Mouse (Mus musculus): Measurements from ENCODE around the gene Khdc3. TPM values are rescaled to one million over a fixed set of nuclear protein-coding genes. Genes with fewer than 3 reads are reported as not detected.

The Khdc3 gene
- total and polyA plus RNA-seq, 3 experiments, result not detected

DNA sequence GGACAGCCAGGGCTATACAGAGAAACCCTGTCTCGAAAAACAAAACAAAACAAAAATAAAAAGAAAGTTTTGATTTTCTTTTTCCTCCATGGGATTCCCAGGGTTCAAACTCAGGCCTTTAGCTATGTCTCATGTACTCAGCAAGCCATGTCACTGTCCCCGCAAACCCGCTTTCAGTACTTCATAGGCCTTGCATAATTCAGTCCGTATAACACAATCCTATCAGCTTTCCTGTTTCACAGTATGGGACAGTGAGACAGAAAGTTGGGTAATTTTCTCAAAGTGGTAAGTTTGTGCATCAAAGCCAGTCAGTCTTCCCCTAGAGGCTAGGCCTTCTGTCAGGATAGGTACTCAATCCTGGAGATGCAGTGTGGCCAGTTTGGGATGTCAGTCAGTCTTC lies 42.4 kb upstream of the Khdc3 start:
- Histone ChIP-seq H3K79me2 (ENCODE audit: control insufficient read depth, insufficient read depth, low read length, poor library complexity) (no peaks in the 10 kb centered on the region; the same call in 1 of the 2 replicates), H3K9ac (ENCODE audit: control insufficient read depth, low read depth, low read length, poor library complexity, severe bottlenecking) (no peak overlapping the region), H3K36me3 (ENCODE audit: control insufficient read depth in 1 of 2, insufficient read depth in 2 of 2, low read length in 2 of 2) (peaks cover 0 to 3% of the 10 kb centered on the region in 2 experiments; a peak in 3 of 4 replicates), H3K4me1 (ENCODE audit: control insufficient read depth in 1 of 2, insufficient read depth in 2 of 2, low read length in 2 of 2) (no peaks in the 10 kb centered on the region; a peak in 1 of 4 replicates), H3K27ac (ENCODE audit: control insufficient read depth, low read depth, low read length) (no peak overlapping the region), H3K4me3 (ENCODE audit: control insufficient read depth in 1 of 2, insufficient read depth in 1 of 2, low read depth in 2 of 2, low read length in 2 of 2) (no peak overlapping the region), H3K27me3 (ENCODE audit: control insufficient read depth in 1 of 2, insufficient read depth in 2 of 2, low read length in 2 of 2) (no peaks in the 10 kb centered on the region), H3K9me3 (replicated peaks; ENCODE audit: insufficient read depth, low read length) (no peaks in the 10 kb centered on the region)
- DNase-seq (ENCODE audit: low read depth, low spot score), result no peak
- TF ChIP-seq TAL1 (IDR thresholded peaks at IDR 0.05; ENCODE audit: low read length) (no peak), BHLHE40 (IDR thresholded peaks at IDR 0.05; ENCODE audit: borderline replicate concordance, low read depth, low read length) (no peak), ELF1 (IDR thresholded peaks at IDR 0.05; ENCODE audit: low read depth, low read length) (no peak), GABPA (IDR thresholded peaks at IDR 0.05; ENCODE audit: low read depth, low read length) (no peak), HCFC1 (IDR thresholded peaks at IDR 0.05; ENCODE audit: low read depth, low read length) (no peak), EP300 (IDR thresholded peaks at IDR 0.05; ENCODE audit: low read depth in 1 of 2, low read length in 2 of 2) (no peak), GATA1 (IDR thresholded peaks at IDR 0.05; ENCODE audit: low read depth, low read length) (no peak), UBTF (IDR thresholded peaks at IDR 0.05; ENCODE audit: borderline replicate concordance, insufficient read depth, low read depth, low read length) (no peak), SIN3A (IDR thresholded peaks at IDR 0.05; ENCODE audit: low read length) (no peak), USF2 (IDR thresholded peaks at IDR 0.05; ENCODE audit: borderline replicate concordance in 1 of 2, insufficient read depth in 1 of 2, low read depth in 1 of 2, low read length in 2 of 2) (no peak)

DNA sequence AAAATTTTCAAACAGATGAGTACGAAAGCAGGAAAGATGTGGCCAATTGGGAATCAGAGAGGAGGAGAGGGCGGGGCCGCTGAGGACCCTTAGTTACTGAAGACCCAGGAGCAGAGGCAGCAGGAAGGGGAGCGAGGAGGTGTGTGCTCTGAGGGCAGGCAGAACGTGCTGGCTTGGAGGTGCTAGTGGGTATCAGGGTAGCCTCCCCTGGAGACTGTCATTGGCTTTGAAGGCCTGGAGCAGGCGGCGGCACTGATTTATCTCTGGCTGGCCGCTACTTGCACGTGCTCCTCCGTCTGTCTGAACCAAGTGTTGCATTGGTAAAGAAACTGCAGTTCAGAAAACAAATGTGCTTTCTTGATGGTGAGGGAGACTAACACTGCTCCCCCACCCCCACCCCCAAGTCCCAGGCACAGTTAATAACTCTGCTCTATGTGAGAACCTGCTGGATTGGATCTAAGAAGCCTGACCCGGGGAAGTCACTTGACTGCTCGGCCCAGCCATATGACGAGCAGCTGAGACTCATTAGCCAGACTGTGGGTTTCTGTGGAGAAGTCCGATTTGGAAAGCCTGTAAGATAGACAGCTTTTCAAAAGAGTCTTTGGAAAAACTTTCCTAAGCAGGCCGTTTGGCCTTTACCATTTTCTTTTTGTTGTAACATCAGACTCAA lies 37.9 kb upstream of the Khdc3 start:
- TF ChIP-seq TBP (IDR thresholded peaks at IDR 0.05; ENCODE audit: low read depth, low read length) (no peak), SIN3A (IDR thresholded peaks at IDR 0.05; ENCODE audit: low read length) (no peak), MXI1 (IDR thresholded peaks at IDR 0.05; ENCODE audit: low read depth, low read length) (no peak), JUND (IDR thresholded peaks at IDR 0.05; ENCODE audit: low read depth, low read length) (no peak), GATA1 (IDR thresholded peaks at IDR 0.05; ENCODE audit: low read depth, low read length) (no peak), EP300 (IDR thresholded peaks at IDR 0.05; ENCODE audit: low read depth in 1 of 2, low read length in 2 of 2) (no peak), USF2 (IDR thresholded peaks at IDR 0.05; ENCODE audit: borderline replicate concordance in 1 of 2, insufficient read depth in 1 of 2, low read depth in 1 of 2, low read length in 2 of 2) (no peak), CTCF (IDR thresholded peaks at IDR 0.05 in 2 of 3, conservative IDR thresholded peaks at IDR 0.05 in 1 of 3; ENCODE audit: control insufficient read depth in 1 of 3, insufficient read depth in 1 of 3, low read depth in 2 of 3, low read length in 3 of 3, poor library complexity in 1 of 3, severe bottlenecking in 1 of 3) (no peak), POLR2AphosphoS2 (IDR thresholded peaks at IDR 0.05; ENCODE audit: low read length) (no peak), BHLHE40 (IDR thresholded peaks at IDR 0.05; ENCODE audit: borderline replicate concordance, low read depth, low read length) (no peak), KAT2A (conservative IDR thresholded peaks at IDR 0.05; ENCODE audit: low read depth, low read length) (no peak), MAFK (IDR thresholded peaks at IDR 0.05; ENCODE audit: borderline replicate concordance, low read depth, low read length) (no peak), MYC (IDR thresholded peaks at IDR 0.05; ENCODE audit: low read depth, low read length) (no peak), ZKSCAN1 (IDR thresholded peaks at IDR 0.05; ENCODE audit: low read depth, low read length) (no peak)
- DNase-seq (ENCODE audit: low read depth, low spot score), result no peak
- peaks cover 5 to 10% of the 10 kb centered on the region in 2 experiments for H3K4me1 ChIP-seq (ENCODE audit: control insufficient read depth in 1 of 2, insufficient read depth in 2 of 2, low read length in 2 of 2)
- no peaks in the 10 kb centered on the region; the same call in 1 of the 2 replicates for H3K79me2 ChIP-seq (ENCODE audit: control insufficient read depth, insufficient read depth, low read length, poor library complexity)
- H3K27ac ChIP-seq (ENCODE audit: control insufficient read depth, low read depth, low read length), result no peak overlapping the region
- no peak overlapping the region for H3K4me3 ChIP-seq (ENCODE audit: control insufficient read depth in 1 of 2, insufficient read depth in 1 of 2, low read depth in 2 of 2, low read length in 2 of 2)
- no peaks in the 10 kb centered on the region for H3K9me3 ChIP-seq (replicated peaks; ENCODE audit: insufficient read depth, low read length)
- no peaks in the 10 kb centered on the region for H3K27me3 ChIP-seq (ENCODE audit: control insufficient read depth in 1 of 2, insufficient read depth in 2 of 2, low read length in 2 of 2)
- no peak overlapping the region for H3K9ac ChIP-seq (ENCODE audit: control insufficient read depth, low read depth, low read length, poor library complexity, severe bottlenecking)
- H3K36me3 ChIP-seq (ENCODE audit: control insufficient read depth in 1 of 2, insufficient read depth in 2 of 2, low read length in 2 of 2), result peaks cover 0 to 11% of the 10 kb centered on the region in 2 experiments; a peak in 3 of 4 replicates

Measured in MEL (cell line).